In genomic region chr12:87266827-87267603, GRCm38 (mm10) we compare ENCODE assay signal across 8 mouse cellular contexts. TPM values are rescaled to one million over a fixed set of nuclear protein-coding genes. Genes with fewer than 3 reads are reported as not detected.
DNase-seq lines count a peak whose midpoint lies in the region; ATAC-seq and TF ChIP-seq lines count a peak whose summit lies in the region.

No protein-coding gene starts in this region.

- no peak for TF ChIP-seq CTCF in layer of hippocampus, adult 2 months (conservative IDR thresholded peaks at IDR 0.05)
- TF ChIP-seq CTCF in liver, embryonic 14.5 days (IDR thresholded peaks at IDR 0.05; ENCODE audit: low read depth): no peak

- WGBS in forebrain, embryonic 16.5 days: under 1% methylated on average over 31 of the region's 31 CpGs
- under 1% methylated on average over 31 of the region's 31 CpGs for WGBS in liver, embryonic 14.5 days (ENCODE audit: insufficient replicate concordance)
- under 1% methylated on average over 31 of the region's 31 CpGs for WGBS in stomach, embryonic 14.5 days

- H3K4me2 ChIP-seq in forebrain, embryonic 16.5 days (ENCODE audit: low read length): peak overlapping the region; percentile 75
- peak overlapping the region; percentile 94 for H3K4me2 ChIP-seq in liver, embryonic 14.5 days (ENCODE audit: low read depth)
- peak overlapping the region; percentile 83 for H3K4me2 ChIP-seq in stomach, embryonic 14.5 days (replicated peaks; ENCODE audit: low read depth, low read length)

- no peaks in the 10 kb centered on the region for H3K9me3 ChIP-seq in forebrain, embryonic 16.5 days (ENCODE audit: control insufficient read depth, low read length)
- H3K9me3 ChIP-seq in liver, embryonic 14.5 days (ENCODE audit: control insufficient read depth, low read length): no peaks in the 10 kb centered on the region
- no peaks in the 10 kb centered on the region for H3K9me3 ChIP-seq in stomach, embryonic 14.5 days (ENCODE audit: control insufficient read depth, low read depth, low read length)

- H3K4me1 ChIP-seq in forebrain, embryonic 16.5 days (replicated peaks; ENCODE audit: control insufficient read depth, insufficient read depth, low read length): peaks cover 23% of the 10 kb centered on the region
- H3K4me1 ChIP-seq in liver, embryonic 14.5 days (replicated peaks; ENCODE audit: control insufficient read depth in 2 of 2, insufficient read depth in 2 of 2, low read length in 1 of 2): peaks cover 2 to 7% of the 10 kb centered on the region in 2 experiments; a peak in 3 of 4 replicates
- peaks cover 9% of the 10 kb centered on the region for H3K4me1 ChIP-seq in stomach, embryonic 14.5 days (ENCODE audit: control insufficient read depth, insufficient read depth, low read length)

- no peak for TF ChIP-seq EP300 in liver, embryonic 14.5 days (IDR thresholded peaks at IDR 0.05; ENCODE audit: low read depth)

- H3K36me3 ChIP-seq in forebrain, embryonic 16.5 days (ENCODE audit: control insufficient read depth, insufficient read depth): peaks cover 23% of the 10 kb centered on the region
- H3K36me3 ChIP-seq in liver, embryonic 14.5 days (replicated peaks; ENCODE audit: control insufficient read depth, insufficient read depth, low read depth): peaks cover 36% of the 10 kb centered on the region
- H3K36me3 ChIP-seq in stomach, embryonic 14.5 days (ENCODE audit: control insufficient read depth, insufficient read depth, low read length): peaks cover 43% of the 10 kb centered on the region

- peak overlapping the region; percentile 92 for H3K9ac ChIP-seq in forebrain, embryonic 16.5 days (replicated peaks; ENCODE audit: low read depth, low read length)
- peak overlapping the region; percentile 92 for H3K9ac ChIP-seq in liver, embryonic 14.5 days (replicated peaks)
- peak overlapping the region; percentile 71 for H3K9ac ChIP-seq in stomach, embryonic 14.5 days (replicated peaks; ENCODE audit: low read depth, low read length)

- peak overlapping the region; percentile 94 for H3K27ac ChIP-seq in layer of hippocampus, adult 2 months
- peak overlapping the region; percentile 88 for H3K27ac ChIP-seq in forebrain, embryonic 16.5 days (ENCODE audit: low read length)
- H3K27ac ChIP-seq in liver, embryonic 14.5 days: peak overlapping the region; percentile 84
- peak overlapping the region; percentile 84 for H3K27ac ChIP-seq in stomach, embryonic 14.5 days (ENCODE audit: low read length)

- ATAC-seq in activated CD4-positive, CD25-positive, alpha-beta regulatory T cell, adult 4 months: peak; percentile 3
- peak; percentile 53 for ATAC-seq in forebrain, embryonic 16.5 days
- ATAC-seq in liver, embryonic 14.5 days (ENCODE audit: insufficient read depth): peak; percentile 50
- ATAC-seq in stomach, embryonic 14.5 days (ENCODE audit: insufficient number of reproducible peaks, insufficient read depth, low FRiP score, low read depth): peak; percentile 73; the same call in 1 of the 2 replicates

- H3K27me3 ChIP-seq in forebrain, embryonic 16.5 days (replicated peaks; ENCODE audit: control insufficient read depth, insufficient read depth, low read length): no peaks in the 10 kb centered on the region
- no peaks in the 10 kb centered on the region for H3K27me3 ChIP-seq in liver, embryonic 14.5 days (ENCODE audit: control insufficient read depth, insufficient read depth, low read length)
- H3K27me3 ChIP-seq in stomach, embryonic 14.5 days (ENCODE audit: control insufficient read depth, insufficient read depth, low read length): no peaks in the 10 kb centered on the region

- peak in 1 of 2 experiments; percentile 4 for DNase-seq in layer of hippocampus, adult 2 months (ENCODE audit: low spot score in 2 of 2)
- DNase-seq in layer of hippocampus, adult 9-10 months (ENCODE audit: low spot score): no peak
- no peak for DNase-seq in liver, embryonic 14.5 days (ENCODE audit: low read depth in 3 of 3, low spot score in 3 of 3)
- no peak for DNase-seq in layer of hippocampus, postnatal 36 days
- no peak for DNase-seq in ovary, postnatal 14 days (ENCODE audit: low spot score)

- H3K4me3 ChIP-seq in layer of hippocampus, adult 2 months: peak overlapping the region; percentile 88
- peak overlapping the region; percentile 97 for H3K4me3 ChIP-seq in forebrain, embryonic 16.5 days (replicated peaks; ENCODE audit: low read length)
- peak overlapping the region; percentile 70 to 89 for H3K4me3 ChIP-seq in liver, embryonic 14.5 days (ENCODE audit: insufficient read depth in 1 of 2, low read depth in 2 of 2, low read length in 2 of 2)
- H3K4me3 ChIP-seq in stomach, embryonic 14.5 days (ENCODE audit: low read depth, low read length): peak overlapping the region; percentile 76

RNA-seq across cellular contexts. Expression of gene Ahsa1, which starts 0.7 kb away (rescaled TPM):
- 100 to 1,000 TPM; 174 to 176 TPM for total RNA-seq in layer of hippocampus, adult 2 months (2021)
- polyA plus RNA-seq in activated CD4-positive, CD25-positive, alpha-beta regulatory T cell, adult 4 months (2017; shearing (Covaris generic)): 100 to 1,000 TPM; 116 to 151 TPM
- 222 TPM in 2 replicates for polyA plus RNA-seq in forebrain, embryonic 16.5 days (2015; fragmentation: Nextera tagmentation; extraction: Ambion mirVana)
- polyA plus RNA-seq in liver, embryonic 14.5 days (2012; rRNA removed): 66.5 and 119 TPM in 2 replicates
- 109 and 117 TPM in 2 replicates for polyA plus RNA-seq in liver, embryonic 14.5 days (2014; fragmentation: Nextera tagmentation; extraction: Ambion mirVana)
- 176 and 187 TPM in 2 replicates for polyA plus RNA-seq in stomach, embryonic 14.5 days (2014; fragmentation: Nextera tagmentation; extraction: Ambion mirVana)
- total RNA-seq in layer of hippocampus, postnatal 36 days (2021): 100 to 1,000 TPM; 198 to 207 TPM

RNA-seq across cellular contexts. Expression of gene Vipas39, which starts 1.0 kb away (rescaled TPM):
- total RNA-seq in layer of hippocampus, adult 2 months (2021): 10 to 100 TPM; 58.2 to 64.0 TPM
- polyA plus RNA-seq in activated CD4-positive, CD25-positive, alpha-beta regulatory T cell, adult 4 months (2017; shearing (Covaris generic)): 10 to 100 TPM; 33.6 to 34.7 TPM
- 79.1 and 80.9 TPM in 2 replicates for polyA plus RNA-seq in forebrain, embryonic 16.5 days (2015; fragmentation: Nextera tagmentation; extraction: Ambion mirVana)
- 6.1 and 7.8 TPM in 2 replicates for polyA plus RNA-seq in liver, embryonic 14.5 days (2012; rRNA removed)
- polyA plus RNA-seq in liver, embryonic 14.5 days (2014; fragmentation: Nextera tagmentation; extraction: Ambion mirVana): 8.0 and 10.4 TPM in 2 replicates
- 47.2 and 48.3 TPM in 2 replicates for polyA plus RNA-seq in stomach, embryonic 14.5 days (2014; fragmentation: Nextera tagmentation; extraction: Ambion mirVana)
- 10 to 100 TPM; 52.3 to 60.7 TPM for total RNA-seq in layer of hippocampus, postnatal 36 days (2021)

RNA-seq across cellular contexts. Expression of gene Noxred1, which starts 28.5 kb away (rescaled TPM):
- 1 to 10 TPM; 1.7 to 2.0 TPM for total RNA-seq in layer of hippocampus, adult 2 months (2021)
- polyA plus RNA-seq in activated CD4-positive, CD25-positive, alpha-beta regulatory T cell, adult 4 months (2017; shearing (Covaris generic)): 1 to 10 TPM in 1 of 2 experiments, under 1 TPM in 1; 0.64 to 1.2 TPM
- polyA plus RNA-seq in forebrain, embryonic 16.5 days (2015; fragmentation: Nextera tagmentation; extraction: Ambion mirVana): 1.6 TPM in 2 replicates
- 0.16 and 0.26 TPM in 2 replicates for polyA plus RNA-seq in liver, embryonic 14.5 days (2012; rRNA removed)
- polyA plus RNA-seq in liver, embryonic 14.5 days (2014; fragmentation: Nextera tagmentation; extraction: Ambion mirVana): 0.28 TPM in 1 of 2 replicates, not detected in the other
- 0.67 and 0.78 TPM in 2 replicates for polyA plus RNA-seq in stomach, embryonic 14.5 days (2014; fragmentation: Nextera tagmentation; extraction: Ambion mirVana)
- total RNA-seq in layer of hippocampus, postnatal 36 days (2021): 1 to 10 TPM; 2.6 to 3.7 TPM

RNA-seq across cellular contexts. Expression of gene Ism2, which starts 32.5 kb away (rescaled TPM):
- under 1 TPM; 0.32 to 0.33 TPM for total RNA-seq in layer of hippocampus, adult 2 months (2021)
- polyA plus RNA-seq in activated CD4-positive, CD25-positive, alpha-beta regulatory T cell, adult 4 months (2017; shearing (Covaris generic)): not detected
- polyA plus RNA-seq in forebrain, embryonic 16.5 days (2015; fragmentation: Nextera tagmentation; extraction: Ambion mirVana): 0.62 and 1.1 TPM in 2 replicates
- polyA plus RNA-seq in liver, embryonic 14.5 days (2012; rRNA removed): 0.07 and 0.11 TPM in 2 replicates
- polyA plus RNA-seq in liver, embryonic 14.5 days (2014; fragmentation: Nextera tagmentation; extraction: Ambion mirVana): 0.08 and 0.32 TPM in 2 replicates
- polyA plus RNA-seq in stomach, embryonic 14.5 days (2014; fragmentation: Nextera tagmentation; extraction: Ambion mirVana): 0.29 and 0.57 TPM in 2 replicates
- under 1 TPM in 1 of 2 experiments, not detected in 1; 0.42 TPM for total RNA-seq in layer of hippocampus, postnatal 36 days (2021)

Comparison
In these comparisons a context has a peak if more than half of its experiments do, and no peak if none do; other contexts are left out.
1. ATAC-seq: peak in every context shown above with its lines; median percentile 73 in stomach, embryonic 14.5 days; 53 in forebrain, embryonic 16.5 days; 50 in liver, embryonic 14.5 days; 3 in activated CD4-positive, CD25-positive, alpha-beta regulatory T cell, adult 4 months.